Mouse (Mus musculus) embryonic facial prominence, embryonic 13.5 days (tissue): ENCODE measurements around the gene Kctd21. TPM values are rescaled to one million over a fixed set of nuclear protein-coding genes. Genes with fewer than 3 reads are reported as not detected.

Experiments used
- ATAC-seq: fragments of 200-750 bp; cut with Nextera tagmentation; 2 replicates; pipeline ENCODE4 v1.8.0; 2017; ENCODE audit warnings: low read depth; ENCODE audit not compliant: insufficient number of reproducible peaks, insufficient read depth, low FRiP score, low TSS enrichment
- H3K27ac ChIP-seq: fragments of 300-500 bp; sonication (generic); 2 replicates; pipeline ENCODE4 v1.5.1; 2015; ENCODE audit warnings: moderate library complexity, mild to moderate bottlenecking, inconsistent platforms
- H3K27me3 ChIP-seq: fragments of 300-500 bp; sonication (generic); 2 replicates; pipeline ENCODE4 v1.6.1; 2015; ENCODE audit warnings: mild to moderate bottlenecking, inconsistent platforms
- H3K36me3 ChIP-seq: fragments of 300-500 bp; sonication (generic); 2 replicates; pipeline ENCODE4 v1.6.1; 2015; ENCODE audit warnings: mild to moderate bottlenecking, inconsistent platforms
- H3K4me1 ChIP-seq: fragments of 300-500 bp; sonication (generic); 2 replicates; pipeline ENCODE4 v1.6.1; 2015; ENCODE audit warnings: inconsistent platforms
- H3K4me2 ChIP-seq: fragments of 300-500 bp; sonication (generic); 2 replicates; pipeline ENCODE4 v1.6.1; 2015; ENCODE audit warnings: moderate library complexity, mild to moderate bottlenecking, inconsistent platforms
- H3K4me3 ChIP-seq: fragments of 300-500 bp; sonication (generic); 2 replicates; pipeline ENCODE4 v1.5.1; 2015; ENCODE audit warnings: mild to moderate bottlenecking, inconsistent platforms
- H3K9ac ChIP-seq: fragments of 300-500 bp; sonication (generic); 2 replicates; pipeline ENCODE4 v1.6.1; 2015; ENCODE audit warnings: mild to moderate bottlenecking, inconsistent platforms
- H3K9me3 ChIP-seq: fragments of 300-500 bp; sonication (generic); 2 replicates; pipeline ENCODE4 v1.6.1; 2016; ENCODE audit warnings: inconsistent platforms
- WGBS: fragments of 180-500 bp; shearing (Covaris S2); methylation state at CpG from one replicate; pipeline ENCODE4 v1.1.7; 2015; ENCODE audit warnings: mixed read lengths; 5-methylcytosine and 5-hydroxymethylcytosine counted together
- polyA plus RNA-seq: library from polyadenylated mRNA; unstranded; fragments of >200 nt; fragmentation: Nextera tagmentation; extraction: Ambion mirVana; gene quantifications from 2 replicates; pipeline ENCODE4 v1.2.1, GENCODE M21; 2015

The Kctd21 gene
- polyA plus RNA-seq, 1 experiment from 2014 or later, result 3.8 TPM

DNA sequence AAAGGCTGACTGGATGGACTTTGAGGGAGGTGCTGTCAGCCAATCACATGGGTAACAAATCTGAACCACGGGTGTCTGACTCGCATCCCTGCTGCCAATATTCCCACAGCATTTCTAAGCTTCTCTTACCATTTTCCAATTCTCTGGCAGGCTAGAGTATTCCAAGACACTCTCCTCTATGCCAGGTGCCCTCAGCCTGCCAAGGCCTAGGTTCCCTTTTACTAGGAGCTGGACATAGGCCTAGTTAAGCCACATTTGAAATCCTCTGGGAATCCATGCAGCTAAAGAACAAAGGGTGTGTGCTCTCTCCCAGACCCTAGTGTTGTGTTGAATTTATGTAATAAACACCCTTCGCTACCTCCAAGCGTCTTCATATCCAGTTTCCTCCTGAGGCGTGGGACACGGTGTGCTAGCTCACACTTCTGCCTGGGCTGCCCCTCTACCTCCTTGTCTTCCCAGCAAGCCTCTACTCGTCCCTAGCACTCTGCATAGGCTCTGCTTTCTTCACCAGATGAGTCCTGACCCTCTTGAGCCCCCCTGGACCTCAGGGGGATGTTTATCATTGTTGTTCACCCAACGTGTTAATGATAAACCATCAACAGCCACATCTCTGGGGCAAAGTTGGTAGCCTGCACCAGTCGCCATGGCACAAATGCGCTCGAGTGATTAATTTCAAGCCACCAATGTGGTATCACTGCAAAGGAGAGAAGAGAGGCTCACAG, 19.8 kb downstream of the Kctd21 start:
- Histone ChIP-seq H3K4me1 (no peaks in the 10 kb centered on the region), H3K9me3 (no peaks in the 10 kb centered on the region), H3K27ac (no peak overlapping the region), H3K4me3 (no peak overlapping the region), H3K9ac (no peak overlapping the region), H3K27me3 (no peaks in the 10 kb centered on the region), H3K36me3 (peaks cover 17% of the 10 kb centered on the region), H3K4me2 (no peak overlapping the region)
- no peak for ATAC-seq
- WGBS, result 87% methylated on average over 11 of the region's 11 CpGs

GRCm38 (mm10) chr7:97353356-97353755, 21.2 kb downstream of the Kctd21 start:
- WGBS, result 86% methylated on average over 6 of the region's 6 CpGs
- no peaks in the 10 kb centered on the region for H3K9me3 ChIP-seq
- no peak for ATAC-seq
- no peak overlapping the region for H3K9ac ChIP-seq
- no peaks in the 10 kb centered on the region for H3K4me1 ChIP-seq
- no peaks in the 10 kb centered on the region for H3K27me3 ChIP-seq
- no peak overlapping the region for H3K27ac ChIP-seq
- H3K36me3 ChIP-seq, result 0 out of 2 replicates have a peak, but pooled peaks cover 6% of the 10 kb centered on the region
- H3K4me2 ChIP-seq, result no peak overlapping the region
- H3K4me3 ChIP-seq, result no peak overlapping the region

DNA sequence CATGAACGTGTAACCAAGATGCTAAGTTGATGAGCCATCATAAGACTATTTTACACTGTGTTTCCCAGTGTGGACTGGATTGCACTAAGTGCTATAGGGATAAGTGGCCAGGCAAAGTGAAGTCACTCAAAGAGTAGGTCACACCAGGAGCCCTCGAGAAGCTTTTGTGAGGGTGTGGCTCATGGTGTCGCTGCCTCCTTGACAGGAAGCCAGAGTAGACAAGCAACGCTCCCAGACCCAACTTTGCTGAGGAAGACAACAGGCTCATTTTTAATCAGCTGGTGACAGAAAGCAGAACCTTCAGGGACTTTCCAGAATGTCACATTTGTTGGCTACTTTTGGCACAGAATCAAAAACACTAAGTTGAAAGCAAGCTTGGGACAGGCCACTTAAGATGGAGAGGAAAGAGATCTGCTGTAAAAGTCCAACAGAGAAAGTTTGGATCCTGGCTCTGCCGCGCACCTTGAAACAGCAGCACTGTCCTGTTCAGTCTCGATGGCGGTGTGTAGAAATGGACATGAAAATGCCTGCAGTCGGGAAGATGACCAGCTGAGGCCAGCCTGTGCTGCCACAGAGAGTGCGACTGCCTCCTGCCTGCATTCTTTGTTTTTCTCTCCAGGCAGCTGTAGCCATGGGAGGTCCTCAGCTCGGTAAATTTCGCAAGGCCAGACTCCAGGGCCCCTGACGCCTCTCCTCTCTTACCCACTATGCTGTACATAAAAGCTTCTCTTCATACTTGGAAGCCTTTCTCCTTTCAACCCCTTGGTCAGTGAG, 23.1 kb downstream of the Kctd21 start:
- H3K36me3 ChIP-seq, result no peaks in the 10 kb centered on the region
- ATAC-seq, result no peak
- no peak overlapping the region for H3K4me3 ChIP-seq
- H3K4me1 ChIP-seq, result no peaks in the 10 kb centered on the region
- peak overlapping the region; percentile 36; the same call in 1 of the 2 replicates for H3K9ac ChIP-seq
- 49% methylated on average over 13 of the region's 13 CpGs for WGBS
- H3K4me2 ChIP-seq, result no peak overlapping the region
- no peaks in the 10 kb centered on the region for H3K27me3 ChIP-seq
- H3K27ac ChIP-seq, result no peak overlapping the region
- H3K9me3 ChIP-seq, result no peaks in the 10 kb centered on the region

- no peak for ATAC-seq
- WGBS, result 79% methylated on average over 5 of the region's 5 CpGs
- no peak overlapping the region for H3K27ac ChIP-seq
- no peaks in the 10 kb centered on the region for H3K36me3 ChIP-seq
- no peak overlapping the region for H3K9ac ChIP-seq
- no peak overlapping the region for H3K4me2 ChIP-seq
- H3K27me3 ChIP-seq, result no peaks in the 10 kb centered on the region
- no peak overlapping the region for H3K4me3 ChIP-seq
- H3K4me1 ChIP-seq, result no peaks in the 10 kb centered on the region
- no peaks in the 10 kb centered on the region for H3K9me3 ChIP-seq
Measured at GRCm38 (mm10) chr7:97356253-97356652, 24.1 kb downstream of the Kctd21 start.

GRCm38 (mm10) chr7:97356875-97357276, 24.7 kb downstream of the Kctd21 start:
- H3K9me3 ChIP-seq, result no peaks in the 10 kb centered on the region
- no peak overlapping the region for H3K4me2 ChIP-seq
- no peak overlapping the region for H3K9ac ChIP-seq
- H3K27ac ChIP-seq, result no peak overlapping the region
- no peak overlapping the region for H3K4me3 ChIP-seq
- no peak for ATAC-seq
- H3K27me3 ChIP-seq, result no peaks in the 10 kb centered on the region
- no peaks in the 10 kb centered on the region for H3K36me3 ChIP-seq
- no peaks in the 10 kb centered on the region for H3K4me1 ChIP-seq
- 80% methylated on average over 5 of the region's 5 CpGs for WGBS

DNA sequence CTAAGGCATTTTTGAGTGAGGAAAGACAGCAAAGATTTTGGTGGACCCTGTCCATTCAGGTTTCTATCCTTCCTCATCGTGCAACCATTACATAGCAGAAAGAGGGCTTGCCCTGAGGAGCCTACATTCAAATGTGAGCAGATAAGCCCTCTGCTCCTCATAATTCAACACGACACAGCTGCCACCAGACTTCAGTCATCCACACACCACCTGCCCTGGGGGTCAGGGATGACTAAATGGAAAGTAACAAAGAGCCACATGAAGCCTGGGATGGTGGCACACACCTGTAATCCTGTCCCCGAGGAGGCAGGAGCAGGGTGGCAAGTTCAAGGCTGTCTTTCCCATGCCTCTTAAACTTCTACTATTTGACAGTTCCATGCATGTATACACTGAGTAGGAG, 25.7 kb downstream of the Kctd21 start:
- ATAC-seq, result no peak
- Histone ChIP-seq H3K4me3 (no peak overlapping the region), H3K27me3 (no peaks in the 10 kb centered on the region), H3K4me1 (no peaks in the 10 kb centered on the region), H3K4me2 (no peak overlapping the region), H3K9ac (no peak overlapping the region), H3K36me3 (no peaks in the 10 kb centered on the region), H3K27ac (no peak overlapping the region), H3K9me3 (no peaks in the 10 kb centered on the region)
- WGBS, result 70% methylated on average over 3 of the region's 3 CpGs

DNA sequence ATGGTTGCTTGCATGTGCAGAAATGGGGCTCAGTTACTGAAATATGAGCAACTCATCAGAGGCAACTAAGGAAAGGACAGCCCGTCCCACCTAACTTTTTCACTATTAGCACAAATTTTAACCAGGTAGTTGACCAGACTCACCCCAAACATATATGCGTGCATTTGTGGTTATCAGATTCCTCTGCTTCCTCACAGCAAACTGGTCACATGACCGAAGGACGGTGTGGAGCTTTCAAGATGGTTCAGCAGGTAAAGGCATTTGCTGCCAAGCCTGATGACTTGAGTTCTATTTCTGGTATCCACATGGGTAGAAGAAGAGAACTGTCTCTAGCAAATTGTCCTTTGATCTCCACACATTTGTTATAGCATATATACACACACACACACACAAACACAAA, 26.2 kb downstream of the Kctd21 start:
- Histone ChIP-seq H3K4me3 (no peak overlapping the region), H3K9ac (no peak overlapping the region), H3K4me1 (no peaks in the 10 kb centered on the region), H3K27me3 (no peaks in the 10 kb centered on the region), H3K9me3 (no peaks in the 10 kb centered on the region), H3K27ac (no peak overlapping the region), H3K36me3 (no peaks in the 10 kb centered on the region), H3K4me2 (no peak overlapping the region)
- ATAC-seq, result no peak
- WGBS, result 83% methylated on average over 4 of the region's 4 CpGs

- no peaks in the 10 kb centered on the region for H3K27me3 ChIP-seq
- no peak overlapping the region for H3K27ac ChIP-seq
- H3K4me2 ChIP-seq, result no peak overlapping the region
- no peaks in the 10 kb centered on the region for H3K9me3 ChIP-seq
- no peak for ATAC-seq
- H3K4me1 ChIP-seq, result no peaks in the 10 kb centered on the region
- H3K36me3 ChIP-seq, result no peaks in the 10 kb centered on the region
- H3K4me3 ChIP-seq, result no peak overlapping the region
- 78% methylated on average over 5 of the region's 5 CpGs for WGBS
- no peak overlapping the region for H3K9ac ChIP-seq
Measured at GRCm38 (mm10) chr7:97360166-97360565, 28.0 kb downstream of the Kctd21 start.

- Histone ChIP-seq H3K4me3 (no peak overlapping the region), H3K9ac (no peak overlapping the region), H3K27me3 (no peaks in the 10 kb centered on the region), H3K4me1 (no peaks in the 10 kb centered on the region), H3K9me3 (no peaks in the 10 kb centered on the region), H3K4me2 (no peak overlapping the region), H3K36me3 (no peaks in the 10 kb centered on the region), H3K27ac (no peak overlapping the region)
- 53% methylated on average over 3 of the region's 3 CpGs for WGBS
- ATAC-seq, result no peak
Measured at GRCm38 (mm10) chr7:97360955-97361354, 28.8 kb downstream of the Kctd21 start.

DNA sequence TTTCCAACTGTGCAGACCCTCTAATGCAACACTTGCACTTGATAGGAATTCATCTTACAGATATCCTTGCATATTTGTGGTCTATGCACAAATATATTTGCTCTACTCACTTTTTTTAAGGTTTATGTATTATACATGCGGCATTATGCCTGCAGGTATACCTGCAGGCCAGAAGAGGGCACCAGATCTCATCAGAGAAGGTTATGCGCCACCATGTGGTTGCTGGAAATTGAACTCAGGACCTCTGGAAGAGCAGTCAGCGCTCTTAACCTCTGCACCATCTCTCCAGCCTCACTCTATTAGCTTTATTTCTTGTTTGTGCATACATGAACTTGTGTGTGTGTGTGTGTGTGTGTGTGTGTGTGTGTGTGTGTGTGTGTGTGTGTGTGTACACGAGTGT, 29.3 kb downstream of the Kctd21 start:
- Histone ChIP-seq H3K4me1 (no peaks in the 10 kb centered on the region), H3K9me3 (no peaks in the 10 kb centered on the region), H3K4me2 (no peak overlapping the region), H3K4me3 (no peak overlapping the region), H3K27me3 (no peaks in the 10 kb centered on the region), H3K9ac (no peak overlapping the region), H3K36me3 (no peaks in the 10 kb centered on the region), H3K27ac (no peak overlapping the region)
- 26% methylated on average over 4 of the region's 4 CpGs for WGBS
- no peak for ATAC-seq

DNA sequence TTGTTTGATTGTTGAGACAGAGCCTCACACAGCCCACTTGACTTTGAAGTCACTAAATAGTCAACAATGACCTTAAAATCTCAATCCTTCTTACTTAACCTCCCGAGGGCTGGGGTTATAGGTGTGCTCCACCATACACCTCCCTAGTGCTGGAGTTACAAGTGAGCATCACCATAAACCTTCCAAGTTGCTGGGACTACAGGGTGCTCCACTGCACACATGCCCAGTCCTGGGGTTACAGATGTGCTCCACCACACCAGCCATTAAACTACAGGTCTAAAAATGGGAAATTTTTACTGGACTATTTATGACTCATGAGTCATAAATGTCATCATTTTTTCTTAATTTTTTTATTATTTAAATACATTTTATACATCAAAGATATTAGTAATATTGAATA, 33.8 kb downstream of the Kctd21 start:
- no peak overlapping the region for H3K4me3 ChIP-seq
- no peak overlapping the region for H3K4me2 ChIP-seq
- peaks cover 2% of the 10 kb centered on the region for H3K4me1 ChIP-seq
- no peak overlapping the region for H3K9ac ChIP-seq
- 76% methylated on average over 1 of the region's 1 CpGs for WGBS
- H3K9me3 ChIP-seq, result no peaks in the 10 kb centered on the region
- no peaks in the 10 kb centered on the region for H3K27me3 ChIP-seq
- no peak for ATAC-seq
- H3K36me3 ChIP-seq, result no peaks in the 10 kb centered on the region
- H3K27ac ChIP-seq, result no peak overlapping the region

DNA sequence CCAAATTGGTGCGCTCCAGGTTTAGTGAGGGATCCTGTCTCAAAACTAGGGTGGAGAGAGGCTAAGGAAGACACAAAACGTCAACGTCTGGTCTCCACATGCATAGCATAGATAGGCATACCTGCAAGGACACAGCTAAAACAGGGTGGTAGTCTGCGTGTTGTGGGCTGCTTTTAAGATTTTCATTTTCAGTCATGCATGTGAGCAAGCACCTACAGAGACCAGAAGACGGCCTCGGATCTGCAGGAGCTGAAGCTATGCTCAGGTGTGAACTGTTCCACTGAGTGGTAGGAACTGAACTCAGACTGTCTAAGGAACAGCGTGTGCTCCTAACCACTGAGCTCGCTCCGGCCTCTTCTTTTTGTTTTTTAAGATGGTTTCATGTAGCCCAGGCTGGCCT, 43.0 kb downstream of the Kctd21 start:
- Histone ChIP-seq H3K9me3 (no peaks in the 10 kb centered on the region), H3K36me3 (peaks cover 56% of the 10 kb centered on the region), H3K4me3 (no peak overlapping the region), H3K4me1 (peaks cover 10% of the 10 kb centered on the region), H3K4me2 (no peak overlapping the region), H3K27ac (no peak overlapping the region), H3K27me3 (no peaks in the 10 kb centered on the region), H3K9ac (no peak overlapping the region)
- no peak for ATAC-seq
- 94% methylated on average over 9 of the region's 9 CpGs for WGBS
